Mouse (Mus musculus) liver, adult 2 months (tissue): Measurements from ENCODE around the gene Bag6.

Experiments
- CTCF ChIP-seq: fragments of 200-500 bp; IDR thresholded peaks from 2 replicates; pipeline ENCODE4 v1.5.1; 2011; ENCODE audit warnings: low read depth, low read length, control low read depth
- POLR2A ChIP-seq: fragments of 200-500 bp; IDR thresholded peaks from 2 replicates; pipeline ENCODE4 v1.6.1; 2011; ENCODE audit warnings: low read length, control low read depth; ENCODE audit not compliant: insufficient read depth; ENCODE audit errors: extremely low read depth

DNA sequence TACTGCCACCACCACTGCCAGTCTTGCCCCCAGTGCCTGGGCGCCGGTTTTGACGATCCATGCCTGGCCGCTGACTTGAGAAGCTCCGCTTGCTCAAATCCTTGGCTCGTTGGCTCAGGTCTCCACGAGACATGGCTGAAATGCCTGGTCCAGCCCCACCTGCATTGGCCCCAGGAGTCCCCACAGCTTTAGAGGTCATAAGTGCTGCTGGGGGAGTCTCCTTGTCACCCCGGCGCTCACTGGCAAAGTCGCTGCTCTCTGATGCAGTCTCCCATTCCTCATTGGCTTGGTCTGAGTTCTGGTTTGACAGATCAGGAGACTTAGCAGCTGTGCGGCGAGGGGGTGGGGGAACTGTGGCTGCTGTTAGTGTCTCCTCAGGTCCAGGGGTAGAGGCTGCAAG lies 20.5 kb downstream of the Bag6 start:
- TF ChIP-seq POLR2A (no peak), CTCF (no peak)
